Mouse (Mus musculus) liver, postnatal 0 days (tissue): ENCODE data around the gene Arid3b.

Experiments used
- CTCF ChIP-seq: sonication (generic); IDR thresholded peaks from 2 replicates; pipeline ENCODE4 v1.5.1; 2016; ENCODE audit warnings: antibody characterized with exemption, low read depth
- EP300 ChIP-seq: IDR thresholded peaks from 2 replicates; pipeline ENCODE4 v1.6.1; 2016; ENCODE audit warnings: antibody characterized with exemption, low read depth, mild to moderate bottlenecking

DNA sequence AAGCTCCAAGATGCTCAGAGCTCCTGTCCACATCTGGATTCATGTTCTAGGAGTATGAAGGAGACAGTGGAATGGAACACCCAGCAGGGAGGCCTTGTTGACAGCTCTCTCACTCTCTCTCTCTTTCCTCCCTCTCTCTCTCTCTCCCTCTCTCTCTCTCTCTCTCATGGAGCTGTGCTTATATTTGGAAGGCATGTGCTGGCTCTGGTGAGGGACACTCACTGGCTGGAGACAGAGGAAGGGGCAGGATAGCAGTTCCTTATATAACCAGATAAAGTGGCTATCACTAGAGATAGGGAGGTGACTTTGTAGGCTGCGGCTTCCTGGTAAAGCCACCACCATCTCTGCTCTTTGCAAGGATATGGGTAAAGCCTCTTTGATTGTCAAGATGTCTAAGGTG is 66.4 kb downstream of the Arid3b start:
- TF ChIP-seq CTCF (no peak), EP300 (no peak)
